Mouse (Mus musculus): Measurements from ENCODE around the gene Ptprd.
A peak's percentile ranks its signal among the peaks of the same experiment; 100 is the strongest.

The Ptprd gene

GRCm38 (mm10) chr4:77233243-77233642 is 978.5 kb downstream of the Ptprd start:
- no peak for DNase-seq

GRCm38 (mm10) chr4:77168866-77169265 is 1042.9 kb downstream of the Ptprd start:
- no peak for DNase-seq

- peak; percentile 18 for DNase-seq
These were observed 1054.2 kb downstream of the Ptprd start for GRCm38 (mm10) chr4:77157601-77158000.

GRCm38 (mm10) chr4:77155561-77155960 is 1056.2 kb downstream of the Ptprd start:
- no peak for DNase-seq

GRCm38 (mm10) chr4:77155037-77155436 is 1056.7 kb downstream of the Ptprd start:
- no peak for DNase-seq

- DNase-seq = no peak
These were observed 1086.9 kb downstream of the Ptprd start for GRCm38 (mm10) chr4:77124852-77125251.

GRCm38 (mm10) chr4:77110894-77111293 is 1100.9 kb downstream of the Ptprd start:
- no peak for DNase-seq

- DNase-seq = no peak
These were observed 1104.5 kb downstream of the Ptprd start for GRCm38 (mm10) chr4:77107291-77107690.

GRCm38 (mm10) chr4:77083165-77083564 is 1128.6 kb downstream of the Ptprd start:
- peak; percentile 33 for DNase-seq

GRCm38 (mm10) chr4:77077607-77078006 is 1134.2 kb downstream of the Ptprd start:
- no peak for DNase-seq

GRCm38 (mm10) chr4:77050536-77051207 is 1161.1 kb downstream of the Ptprd start:
- DNase-seq = no peak

- no peak for DNase-seq
These were observed 1207.3 kb downstream of the Ptprd start for GRCm38 (mm10) chr4:77004483-77004882.

- DNase-seq = no peak
These were observed 1215.6 kb downstream of the Ptprd start for GRCm38 (mm10) chr4:76996172-76996571.

- DNase-seq = no peak
These were observed 1221.8 kb downstream of the Ptprd start for GRCm38 (mm10) chr4:76989961-76990360.

- no peak for DNase-seq
These were observed 1234.5 kb downstream of the Ptprd start for GRCm38 (mm10) chr4:76977056-76977809.

GRCm38 (mm10) chr4:76948251-76948650 is 1263.5 kb downstream of the Ptprd start:
- no peak for DNase-seq

- DNase-seq = no peak
These were observed 1270.1 kb downstream of the Ptprd start for GRCm38 (mm10) chr4:76941382-76942360.

GRCm38 (mm10) chr4:76931559-76931958 is 1280.2 kb downstream of the Ptprd start:
- DNase-seq = no peak

GRCm38 (mm10) chr4:76913532-76914150 is 1298.1 kb downstream of the Ptprd start:
- DNase-seq = no peak

GRCm38 (mm10) chr4:76901692-76902091 is 1310.1 kb downstream of the Ptprd start:
- no peak for DNase-seq

- DNase-seq = no peak
These were observed 1322.1 kb downstream of the Ptprd start for GRCm38 (mm10) chr4:76889669-76890068.

GRCm38 (mm10) chr4:76881610-76882009 is 1330.2 kb downstream of the Ptprd start:
- no peak for DNase-seq

- DNase-seq = no peak
These were observed 1340.8 kb downstream of the Ptprd start for GRCm38 (mm10) chr4:76870971-76871370.

Measured in kidney, adult 11 months (tissue).